Mouse (Mus musculus) adrenal gland, postnatal 25 days (tissue): ENCODE results near the gene Tsc2. TPM values are rescaled to one million over a fixed set of nuclear protein-coding genes. Genes with fewer than 3 reads are reported as not detected.

ENCODE experiments used
- DNase-seq: peaks from one replicate; pipeline ENCODE4 v3.0.0; 2021; ENCODE audit warnings: mixed read lengths
- total RNA-seq: library from RNA; stranded (reverse); gene quantifications from 2 replicates; pipeline ENCODE4 v1.2.3, GENCODE M21; 2021

Tsc2 gene
- total RNA-seq, 1 experiment from 2014 or later = 108 TPM

GRCm38 (mm10) chr17:24608874-24609273 lies 23.6 kb downstream of the Tsc2 start:
- no peak for DNase-seq

GRCm38 (mm10) chr17:24608370-24608769 lies 24.1 kb downstream of the Tsc2 start:
- no peak for DNase-seq

DNA sequence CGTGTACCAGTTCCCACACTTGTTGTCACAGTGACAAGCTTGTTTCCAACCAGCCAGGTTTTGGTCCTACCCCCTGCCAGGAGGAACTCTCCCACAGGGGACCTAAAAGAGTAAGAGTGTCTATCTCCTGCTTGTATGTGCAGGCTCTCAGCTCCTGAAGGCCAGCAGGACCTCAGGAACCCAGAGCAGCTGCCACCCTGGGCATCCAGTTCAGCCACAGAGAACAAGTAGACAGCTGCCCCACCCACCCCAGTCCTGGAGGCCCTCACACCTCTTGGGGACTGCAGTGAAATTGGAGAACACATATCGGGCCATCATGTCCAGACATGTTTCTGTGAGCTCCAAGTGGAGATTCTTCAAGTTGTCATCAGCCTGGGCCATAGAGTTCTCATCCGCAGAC lies 27.9 kb downstream of the Tsc2 start:
- DNase-seq = no peak

GRCm38 (mm10) chr17:24603961-24604360 lies 28.5 kb downstream of the Tsc2 start:
- DNase-seq = no peak

- DNase-seq = no peak
Observed at GRCm38 (mm10) chr17:24600502-24600901, 31.9 kb downstream of the Tsc2 start.

- DNase-seq = no peak
Observed at GRCm38 (mm10) chr17:24597989-24598388, 34.4 kb downstream of the Tsc2 start.

GRCm38 (mm10) chr17:24596471-24597183 lies 35.8 kb downstream of the Tsc2 start:
- DNase-seq = no peak

DNA sequence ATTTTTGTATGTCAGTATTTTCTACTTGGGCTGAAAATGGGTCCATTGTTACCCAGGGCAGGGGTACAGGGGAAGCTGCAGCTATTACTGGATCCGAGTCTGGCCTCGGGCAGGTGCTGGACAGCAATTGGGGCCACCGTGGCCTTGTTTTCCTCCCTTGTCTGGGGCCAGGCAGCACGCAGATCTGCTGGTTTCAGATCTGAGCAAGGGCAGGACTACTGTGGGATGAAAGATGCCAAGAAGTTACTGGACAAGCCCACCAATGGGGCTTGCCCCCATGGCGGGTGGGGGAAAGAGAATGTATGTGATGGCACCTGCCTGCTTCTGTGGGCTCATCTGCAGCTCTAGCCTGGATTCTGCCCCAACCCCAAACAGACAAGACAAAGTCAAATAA lies 36.4 kb downstream of the Tsc2 start:
- no peak for DNase-seq

GRCm38 (mm10) chr17:24595126-24596072 lies 37.0 kb downstream of the Tsc2 start:
- DNase-seq = no peak

DNA sequence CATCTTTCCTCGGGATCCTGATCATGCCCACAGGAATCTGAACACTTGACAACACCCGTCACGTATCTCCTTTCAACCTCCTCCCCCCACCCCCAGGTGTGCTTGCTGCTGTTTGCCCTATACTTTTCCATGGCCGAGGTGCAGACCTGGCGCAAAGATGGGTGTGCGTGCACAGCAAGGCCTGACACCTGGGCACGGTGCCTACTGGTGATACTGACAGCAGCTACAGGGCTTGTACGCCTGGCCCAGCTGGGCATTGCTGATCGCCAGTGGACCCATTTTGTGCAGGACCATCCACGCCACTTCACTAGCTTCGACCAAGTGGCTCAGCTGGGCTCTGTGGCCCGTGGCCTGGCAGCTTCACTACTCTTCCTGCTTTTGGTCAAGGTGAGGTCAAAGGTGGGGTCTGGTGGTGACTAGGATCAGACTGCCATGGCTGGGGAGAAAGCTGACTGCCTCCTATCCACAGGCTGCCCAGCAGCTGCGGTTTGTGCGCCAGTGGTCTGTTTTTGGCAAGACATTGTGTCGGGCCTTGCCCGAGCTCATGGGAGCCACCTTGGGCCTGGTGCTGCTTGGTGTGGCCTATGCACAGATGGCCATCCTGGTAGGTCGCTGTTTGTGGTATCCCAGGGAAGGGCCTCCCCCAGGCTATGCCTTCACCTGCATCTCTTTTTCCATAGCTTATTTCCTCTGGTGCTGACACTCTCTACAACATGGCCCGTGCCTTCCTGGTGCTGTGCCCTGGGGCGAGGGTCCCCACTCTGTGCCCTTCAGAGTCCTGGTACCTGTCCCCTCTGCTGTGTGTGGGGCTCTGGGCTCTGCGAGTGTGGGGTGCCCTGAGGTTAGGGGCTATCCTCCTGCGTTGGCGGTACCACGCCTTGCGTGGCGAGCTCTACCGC lies 38.2 kb downstream of the Tsc2 start:
- no peak for DNase-seq

GRCm38 (mm10) chr17:24593248-24593647 lies 39.2 kb downstream of the Tsc2 start:
- no peak for DNase-seq

GRCm38 (mm10) chr17:24591695-24592094 lies 40.7 kb downstream of the Tsc2 start:
- DNase-seq = no peak

- DNase-seq = no peak
Observed at GRCm38 (mm10) chr17:24590943-24591342, 41.5 kb downstream of the Tsc2 start.

- no peak for DNase-seq
Observed at GRCm38 (mm10) chr17:24586532-24586931, 45.9 kb downstream of the Tsc2 start.

DNA sequence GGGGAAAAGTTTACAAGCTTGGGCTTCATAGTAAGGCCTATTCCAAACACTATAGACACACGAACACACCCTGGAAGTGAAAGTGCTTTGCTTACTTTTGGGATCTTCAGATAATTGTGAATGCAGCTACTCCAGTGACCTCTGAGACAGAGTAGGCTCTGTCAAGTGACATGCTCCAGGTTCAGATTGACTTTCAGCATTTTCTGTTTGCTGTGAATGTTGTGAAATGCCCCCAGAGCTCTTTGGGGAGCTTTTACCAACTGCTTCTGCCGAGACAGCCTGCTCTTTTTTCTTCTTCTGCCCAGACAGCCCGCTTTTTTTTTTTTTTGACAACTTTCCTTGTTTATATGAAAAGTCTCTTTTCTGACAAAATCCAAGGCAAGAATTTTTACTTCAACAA lies 47.9 kb downstream of the Tsc2 start:
- DNase-seq = no peak

- no peak for DNase-seq
Observed at GRCm38 (mm10) chr17:24583599-24584460, 48.6 kb downstream of the Tsc2 start.

DNA sequence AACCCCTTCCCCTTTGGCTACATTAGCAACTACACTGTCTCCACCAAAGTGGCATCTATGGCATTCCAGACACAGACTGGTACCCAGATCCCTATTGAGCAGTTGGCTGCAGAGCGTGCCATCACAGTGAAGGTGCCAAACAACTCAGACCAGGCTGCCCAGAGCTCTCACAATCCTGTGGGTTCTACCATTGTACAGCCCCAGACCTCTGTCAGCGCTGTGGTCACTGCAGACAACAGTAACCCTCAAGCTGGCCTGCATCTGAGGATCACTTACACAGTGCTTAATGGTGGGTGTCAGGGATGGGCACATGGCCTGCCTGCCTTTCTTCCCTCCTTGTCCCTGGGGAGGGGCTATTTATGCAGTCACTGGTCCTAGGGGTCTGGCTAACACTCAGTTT lies 52.1 kb downstream of the Tsc2 start:
- DNase-seq = no peak

DNA sequence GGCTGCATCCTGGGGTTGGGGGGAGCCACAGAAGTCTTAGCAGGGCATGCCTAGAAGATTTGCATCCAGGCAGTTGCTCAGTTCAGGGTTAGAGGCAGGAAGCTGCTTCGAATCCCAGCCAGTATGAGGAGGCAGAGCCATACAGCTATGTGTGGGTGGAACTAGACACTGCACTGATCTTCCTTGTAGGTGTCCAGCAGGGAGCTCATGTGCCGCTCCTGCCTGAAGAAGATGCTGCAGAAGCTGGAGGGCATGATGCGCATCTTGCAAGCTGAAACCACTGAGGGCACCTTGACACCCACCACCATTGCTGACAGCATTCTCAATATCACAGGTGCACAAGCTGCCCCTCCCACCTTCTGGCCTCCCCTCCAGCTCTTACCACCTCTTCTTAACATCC lies 52.9 kb downstream of the Tsc2 start:
- DNase-seq = no peak

- no peak for DNase-seq
Observed at GRCm38 (mm10) chr17:24573811-24574210, 58.6 kb downstream of the Tsc2 start.

- DNase-seq = no peak
Observed at GRCm38 (mm10) chr17:24572651-24573245, 59.7 kb downstream of the Tsc2 start.

- no peak for DNase-seq
Observed at GRCm38 (mm10) chr17:24569837-24570236, 62.6 kb downstream of the Tsc2 start.
